Mouse (Mus musculus): ENCODE data around the gene Fcer1g. TPM values are rescaled to one million over a fixed set of nuclear protein-coding genes. Genes with fewer than 3 reads are reported as not detected.

Fcer1g gene
- polyA plus RNA-seq, 1 experiment from 2014 or later: 31.5 TPM

Other genes with a start within 250 kb of the Fcer1g start
- gene Fcgr4, start 215.4 kb downstream of the Fcer1g start, polyA plus RNA-seq (2014; fragmentation: Nextera tagmentation; extraction: Ambion mirVana): 0.41 and 0.50 TPM in 2 replicates
- gene Fcgr3, start 169.4 kb downstream of the Fcer1g start, polyA plus RNA-seq (2014; fragmentation: Nextera tagmentation; extraction: Ambion mirVana): 8.3 and 11.5 TPM in 2 replicates
- gene Cfap126, start 120.4 kb downstream of the Fcer1g start, polyA plus RNA-seq (2014; fragmentation: Nextera tagmentation; extraction: Ambion mirVana): 7.2 and 8.8 TPM in 2 replicates
- gene Sdhc, start 83.8 kb downstream of the Fcer1g start, polyA plus RNA-seq (2014; fragmentation: Nextera tagmentation; extraction: Ambion mirVana): 301 and 310 TPM in 2 replicates
- 0.09 and 0.22 TPM in 2 replicates for gene Mpz, start 83.7 kb downstream of the Fcer1g start, polyA plus RNA-seq (2014; fragmentation: Nextera tagmentation; extraction: Ambion mirVana)
- 9.7 and 10.2 TPM in 2 replicates for gene Pcp4l1, start 38.1 kb downstream of the Fcer1g start, polyA plus RNA-seq (2014; fragmentation: Nextera tagmentation; extraction: Ambion mirVana)
- 0.13 and 0.36 TPM in 2 replicates for gene Nr1i3, start 20.4 kb downstream of the Fcer1g start, polyA plus RNA-seq (2014; fragmentation: Nextera tagmentation; extraction: Ambion mirVana)
- 45.0 and 49.2 TPM in 2 replicates for gene Tomm40l, start 11.9 kb downstream of the Fcer1g start, polyA plus RNA-seq (2014; fragmentation: Nextera tagmentation; extraction: Ambion mirVana)
- gene Apoa2, start 9.3 kb downstream of the Fcer1g start, polyA plus RNA-seq (2014; fragmentation: Nextera tagmentation; extraction: Ambion mirVana): 0.88 and 1.9 TPM in 2 replicates
- gene Adamts4, start 16.1 kb upstream of the Fcer1g start, polyA plus RNA-seq (2014; fragmentation: Nextera tagmentation; extraction: Ambion mirVana): 2.5 and 3.9 TPM in 2 replicates
- 244 and 260 TPM in 2 replicates for gene Ndufs2, start 17.0 kb upstream of the Fcer1g start, polyA plus RNA-seq (2014; fragmentation: Nextera tagmentation; extraction: Ambion mirVana)
- 74.9 and 94.2 TPM in 2 replicates for gene B4galt3, start 36.0 kb upstream of the Fcer1g start, polyA plus RNA-seq (2014; fragmentation: Nextera tagmentation; extraction: Ambion mirVana)
- gene Ppox, start 46.8 kb upstream of the Fcer1g start, polyA plus RNA-seq (2014; fragmentation: Nextera tagmentation; extraction: Ambion mirVana): 41.4 and 46.0 TPM in 2 replicates
- gene Usp21, start 53.6 kb upstream of the Fcer1g start, polyA plus RNA-seq (2014; fragmentation: Nextera tagmentation; extraction: Ambion mirVana): 89.9 and 104 TPM in 2 replicates
- gene Ufc1, start 60.7 kb upstream of the Fcer1g start, polyA plus RNA-seq (2014; fragmentation: Nextera tagmentation; extraction: Ambion mirVana): 119 and 127 TPM in 2 replicates
- gene Dedd, start 94.8 kb upstream of the Fcer1g start, polyA plus RNA-seq (2014; fragmentation: Nextera tagmentation; extraction: Ambion mirVana): 53.9 and 60.5 TPM in 2 replicates
- 45.9 and 46.0 TPM in 2 replicates for gene Nit1, start 111.3 kb upstream of the Fcer1g start, polyA plus RNA-seq (2014; fragmentation: Nextera tagmentation; extraction: Ambion mirVana)
- gene Pfdn2, start 111.3 kb upstream of the Fcer1g start, polyA plus RNA-seq (2014; fragmentation: Nextera tagmentation; extraction: Ambion mirVana): 78.3 and 82.6 TPM in 2 replicates
- 3.0 and 5.2 TPM in 2 replicates for gene Klhdc9, start 126.4 kb upstream of the Fcer1g start, polyA plus RNA-seq (2014; fragmentation: Nextera tagmentation; extraction: Ambion mirVana)
- gene Nectin4, start 135.7 kb upstream of the Fcer1g start, polyA plus RNA-seq (2014; fragmentation: Nextera tagmentation; extraction: Ambion mirVana): 0.11 and 0.32 TPM in 2 replicates
- gene Arhgap30, start 154.6 kb upstream of the Fcer1g start, polyA plus RNA-seq (2014; fragmentation: Nextera tagmentation; extraction: Ambion mirVana): 0.28 and 0.39 TPM in 2 replicates
- 212 and 263 TPM in 2 replicates for gene Usf1, start 176.9 kb upstream of the Fcer1g start, polyA plus RNA-seq (2014; fragmentation: Nextera tagmentation; extraction: Ambion mirVana)
- gene Tstd1, start 184.5 kb upstream of the Fcer1g start, polyA plus RNA-seq (2014; fragmentation: Nextera tagmentation; extraction: Ambion mirVana): 4.5 and 4.8 TPM in 2 replicates
- gene F11r, start 203.2 kb upstream of the Fcer1g start, polyA plus RNA-seq (2014; fragmentation: Nextera tagmentation; extraction: Ambion mirVana): 3.0 and 6.9 TPM in 2 replicates

All from forebrain, embryonic 14.5 days (tissue).